Mouse (Mus musculus): ENCODE measurements at regions not wholly inside any gene's neighbourhood (a gene's known extent, or its start where the extent isn't known, plus 50 kb on each side); places are given as distances from the start of the nearest gene placed in this dataset.

DNA sequence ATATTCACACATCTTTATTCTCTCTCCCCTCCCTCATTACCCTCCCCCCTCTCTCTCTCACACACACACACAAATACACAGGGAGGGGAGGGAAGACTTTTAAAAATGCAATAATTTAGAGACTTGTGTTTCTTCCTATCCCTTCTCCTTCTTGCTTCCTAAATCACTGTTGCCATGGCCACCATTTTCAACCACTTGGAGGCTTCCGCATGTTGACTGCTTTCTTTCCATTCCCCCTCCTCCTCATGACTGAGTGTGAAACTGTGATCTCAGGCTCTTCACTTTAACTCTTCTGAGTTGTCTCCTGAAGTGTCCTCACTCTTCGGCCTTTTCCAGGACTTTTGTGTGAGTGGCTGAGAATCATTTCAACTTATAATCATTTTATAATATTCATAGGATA, 81.2 kb upstream of the Daam1 start:
- ATAC-seq (replicated peaks; ENCODE audit: low FRiP score, poor library complexity, severe bottlenecking) = no peak

GRCm38 (mm10) chr12:71752741-71753260, 78.1 kb upstream of the Daam1 start:
- ATAC-seq (replicated peaks; ENCODE audit: low FRiP score, poor library complexity, severe bottlenecking) = no peak

- no peak for ATAC-seq (replicated peaks; ENCODE audit: low FRiP score, poor library complexity, severe bottlenecking)
These were observed 77.6 kb upstream of the Daam1 start for GRCm38 (mm10) chr12:71753276-71753675.

DNA sequence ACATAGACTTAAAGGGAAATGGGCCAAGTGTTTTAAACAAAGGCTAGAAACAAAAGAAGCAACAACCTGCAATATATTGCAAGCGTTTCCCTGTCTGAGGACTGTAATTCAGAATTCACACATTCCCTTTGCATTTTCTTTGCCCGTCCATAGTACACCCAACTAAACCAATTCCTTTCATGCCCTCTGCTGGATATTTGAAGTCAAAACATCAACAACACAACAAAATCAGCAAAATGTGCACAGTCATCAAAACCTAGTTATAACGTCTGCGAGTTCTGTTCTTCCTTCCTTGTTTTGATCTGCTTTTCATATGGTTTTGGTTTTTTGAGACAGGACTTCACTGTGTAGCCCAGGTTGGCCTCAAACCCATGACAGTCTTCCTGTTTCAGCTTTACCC, 67.7 kb upstream of the Daam1 start:
- no peak for ATAC-seq (replicated peaks; ENCODE audit: low FRiP score, poor library complexity, severe bottlenecking)

GRCm38 (mm10) chr12:71766086-71766485, 64.8 kb upstream of the Daam1 start:
- ATAC-seq (replicated peaks; ENCODE audit: low FRiP score, poor library complexity, severe bottlenecking) = no peak

GRCm38 (mm10) chr12:71766636-71767035, 64.2 kb upstream of the Daam1 start:
- ATAC-seq (replicated peaks; ENCODE audit: low FRiP score, poor library complexity, severe bottlenecking) = no peak

DNA sequence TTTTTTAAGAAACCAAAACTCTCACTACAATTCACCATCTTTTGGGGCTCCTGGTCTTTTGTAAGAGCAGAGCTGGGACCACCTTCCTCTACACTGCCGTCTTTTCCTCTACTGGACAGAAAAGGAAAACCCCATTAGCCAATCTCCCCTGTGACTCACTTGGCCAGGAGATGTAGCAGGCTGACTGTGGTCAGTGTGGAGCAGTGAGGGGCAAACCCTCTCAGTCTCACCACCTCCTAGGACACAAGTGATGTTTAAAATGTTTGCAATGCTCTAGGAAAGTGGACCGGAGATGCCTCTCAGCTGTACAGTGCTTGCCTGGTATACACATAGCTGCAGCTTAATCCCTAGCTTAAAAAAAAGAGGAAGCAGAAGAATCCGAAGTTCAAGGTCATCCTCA, 63.0 kb upstream of the Daam1 start:
- no peak for ATAC-seq (replicated peaks; ENCODE audit: low FRiP score, poor library complexity, severe bottlenecking)

- no peak for ATAC-seq (replicated peaks; ENCODE audit: low FRiP score, poor library complexity, severe bottlenecking)
These were observed 62.4 kb upstream of the Daam1 start for GRCm38 (mm10) chr12:71768471-71768870.

- ATAC-seq (replicated peaks; ENCODE audit: low FRiP score, poor library complexity, severe bottlenecking) = no peak
These were observed 62.0 kb upstream of the Daam1 start for GRCm38 (mm10) chr12:71768890-71769289.

- ATAC-seq (replicated peaks; ENCODE audit: low FRiP score, poor library complexity, severe bottlenecking) = no peak
These were observed 61.6 kb upstream of the Daam1 start for GRCm38 (mm10) chr12:71769302-71769701.

GRCm38 (mm10) chr12:71773891-71774290, 57.0 kb upstream of the Daam1 start:
- ATAC-seq (replicated peaks; ENCODE audit: low FRiP score, poor library complexity, severe bottlenecking) = no peak

- no peak for ATAC-seq (replicated peaks; ENCODE audit: low FRiP score, poor library complexity, severe bottlenecking)
These were observed 55.8 kb upstream of the Daam1 start for GRCm38 (mm10) chr12:71775126-71775525.

- no peak for ATAC-seq (replicated peaks; ENCODE audit: low FRiP score, poor library complexity, severe bottlenecking)
These were observed 52.7 kb upstream of the Daam1 start for GRCm38 (mm10) chr12:71778137-71778536.

GRCm38 (mm10) chr12:71778948-71779347, 51.9 kb upstream of the Daam1 start:
- ATAC-seq (replicated peaks; ENCODE audit: low FRiP score, poor library complexity, severe bottlenecking) = no peak

DNA sequence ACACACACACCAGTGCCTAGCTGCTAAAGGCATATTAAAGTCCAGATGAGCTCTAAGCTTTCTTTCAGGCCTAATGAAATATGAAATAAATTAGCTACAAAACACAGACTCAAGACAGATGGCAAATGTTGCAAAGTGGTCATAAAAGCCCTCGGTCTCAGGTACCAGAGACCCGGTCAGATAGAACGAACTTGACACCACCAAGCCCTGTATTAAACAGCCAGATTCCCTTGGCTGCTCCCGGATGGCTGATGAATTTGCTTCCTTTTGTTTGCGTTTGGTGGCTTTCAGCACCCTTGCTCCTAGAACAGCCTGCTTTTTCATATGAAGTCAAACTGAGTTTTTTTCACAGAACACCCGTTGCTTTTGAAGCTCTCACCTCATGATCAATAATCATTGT, 51.5 kb upstream of the Daam1 start:
- no peak for ATAC-seq (replicated peaks; ENCODE audit: low FRiP score, poor library complexity, severe bottlenecking)
